Mouse (Mus musculus): ENCODE results near the gene Ttc9b. TPM values are rescaled to one million over a fixed set of nuclear protein-coding genes. Genes with fewer than 3 reads are reported as not detected.
A peak's percentile ranks its signal among the peaks of the same experiment; 100 is the strongest.

Ttc9b gene
- polyA plus RNA-seq, 1 experiment from 2014 or later: 3.7 TPM

- peak overlapping the region; percentile 99 for H3K4me2 ChIP-seq (replicated peaks; ENCODE audit: low read depth, low read length)
- 57% methylated on average over 9 of the region's 9 CpGs for WGBS
Measured at GRCm38 (mm10) chr7:27673064-27673574, 19.4 kb downstream of the Ttc9b start.

GRCm38 (mm10) chr7:27673575-27674131 lies 19.9 kb downstream of the Ttc9b start:
- Histone ChIP-seq H3K4me3 (ENCODE audit: low read depth, low read length) (peak overlapping the region; percentile 95), H3K4me2 (replicated peaks; ENCODE audit: low read depth, low read length) (peak overlapping the region; percentile 99), H3K36me3 (ENCODE audit: control insufficient read depth, insufficient read depth, low read length) (no peaks in the 10 kb centered on the region), H3K4me1 (ENCODE audit: control insufficient read depth, insufficient read depth, low read length) (peaks cover 16% of the 10 kb centered on the region), H3K27me3 (ENCODE audit: control insufficient read depth, insufficient read depth, low read length) (no peaks in the 10 kb centered on the region), H3K9ac (replicated peaks; ENCODE audit: low read depth, low read length) (peak overlapping the region; percentile 91), H3K27ac (ENCODE audit: low read length) (no peak overlapping the region; the same call in 1 of the 2 replicates), H3K9me3 (ENCODE audit: control insufficient read depth, low read depth, low read length) (no peaks in the 10 kb centered on the region)
- WGBS: under 1% methylated on average over 50 of the region's 52 CpGs
- no peak for ATAC-seq (ENCODE audit: insufficient number of reproducible peaks, insufficient read depth, low FRiP score, low read depth)

More at GRCm38 (mm10) chr7:27673064-27673574, 19.4 kb downstream of the Ttc9b start:
- Histone ChIP-seq H3K4me1 (ENCODE audit: control insufficient read depth, insufficient read depth, low read length) (peaks cover 16% of the 10 kb centered on the region), H3K36me3 (ENCODE audit: control insufficient read depth, insufficient read depth, low read length) (no peaks in the 10 kb centered on the region; the same call in 1 of the 2 replicates), H3K27ac (ENCODE audit: low read length) (no peak overlapping the region), H3K4me3 (ENCODE audit: low read depth, low read length) (peak overlapping the region; percentile 95), H3K27me3 (ENCODE audit: control insufficient read depth, insufficient read depth, low read length) (no peaks in the 10 kb centered on the region), H3K9ac (replicated peaks; ENCODE audit: low read depth, low read length) (peak overlapping the region; percentile 91), H3K9me3 (ENCODE audit: control insufficient read depth, low read depth, low read length) (no peaks in the 10 kb centered on the region)
- ATAC-seq (ENCODE audit: insufficient number of reproducible peaks, insufficient read depth, low FRiP score, low read depth): no peak

DNA sequence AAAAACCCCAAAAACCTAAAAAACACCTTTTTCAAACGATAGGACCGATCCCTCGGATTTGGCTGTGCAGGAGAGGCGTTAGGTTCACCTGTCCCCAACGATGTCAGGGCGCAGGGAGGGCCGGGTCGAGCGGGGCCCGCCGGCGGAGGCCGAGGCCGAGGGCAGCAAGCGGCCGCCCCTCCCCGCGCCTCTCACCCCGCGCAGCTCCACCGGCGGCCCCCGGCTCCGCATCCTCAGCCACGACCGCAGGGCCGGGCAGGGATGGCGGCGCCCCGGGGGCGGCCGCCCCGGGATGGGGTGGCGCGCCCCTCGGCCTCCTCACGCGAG lies 20.4 kb downstream of the Ttc9b start:
- Histone ChIP-seq H3K36me3 (ENCODE audit: control insufficient read depth, insufficient read depth, low read length) (no peaks in the 10 kb centered on the region), H3K9me3 (ENCODE audit: control insufficient read depth, low read depth, low read length) (no peaks in the 10 kb centered on the region), H3K27me3 (ENCODE audit: control insufficient read depth, insufficient read depth, low read length) (no peaks in the 10 kb centered on the region), H3K4me1 (ENCODE audit: control insufficient read depth, insufficient read depth, low read length) (peaks cover 16% of the 10 kb centered on the region), H3K4me2 (replicated peaks; ENCODE audit: low read depth, low read length) (peak overlapping the region; percentile 99), H3K9ac (replicated peaks; ENCODE audit: low read depth, low read length) (peak overlapping the region; percentile 91), H3K27ac (ENCODE audit: low read length) (peak overlapping the region; percentile 78), H3K4me3 (ENCODE audit: low read depth, low read length) (peak overlapping the region; percentile 95)
- ATAC-seq (ENCODE audit: insufficient number of reproducible peaks, insufficient read depth, low FRiP score, low read depth): peak; percentile 61
- WGBS: 1% methylated on average over 27 of the region's 38 CpGs

DNA sequence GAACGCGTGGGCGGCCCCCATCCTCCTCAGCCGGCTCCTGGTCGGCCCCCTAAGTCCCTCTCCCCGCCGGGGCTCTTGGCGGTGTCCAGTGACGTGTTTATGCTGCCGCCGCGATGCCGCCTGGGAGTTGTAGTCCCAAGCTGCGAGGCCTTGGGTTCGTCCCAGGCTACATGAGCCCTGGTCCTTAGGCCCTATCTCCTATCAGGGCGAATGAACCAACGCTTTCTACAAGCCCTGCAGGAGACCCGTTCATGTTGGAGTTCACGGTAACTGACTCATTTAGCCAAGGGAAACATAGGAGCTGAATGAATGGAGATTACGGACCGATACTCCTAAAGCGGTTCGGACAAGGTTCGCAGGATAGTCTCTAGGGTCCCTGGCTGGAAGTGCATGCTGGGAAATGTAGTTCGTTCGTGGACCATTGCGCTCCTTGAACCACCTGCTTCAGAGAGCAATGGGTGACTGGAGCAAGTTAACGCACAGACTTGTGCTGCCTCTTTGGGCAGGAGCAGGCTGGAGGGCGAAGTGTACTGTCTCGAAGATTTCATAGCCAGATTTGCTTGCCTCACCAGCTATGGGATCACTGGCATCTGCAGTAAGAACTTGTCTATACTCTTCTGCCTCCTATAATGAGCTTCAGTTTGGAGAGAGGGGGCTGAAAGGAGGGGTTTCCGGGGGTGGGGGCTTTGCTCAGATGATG lies 21.0 kb downstream of the Ttc9b start, which contains the start of gene Map3k10:
TSS of gene Map3k10 (minus strand) at position 77 of the 700 bp plus-strand sequence.
- peak within 1 kb of the TSS; percentile 91 for H3K9ac ChIP-seq (replicated peaks; ENCODE audit: low read depth, low read length)
- H3K4me3 ChIP-seq (ENCODE audit: low read depth, low read length): peak within 1 kb of the TSS; percentile 95
- WGBS: under 1% methylated on average over 31 of the region's 31 CpGs
- no peaks in the 10 kb centered on the region for H3K36me3 ChIP-seq (ENCODE audit: control insufficient read depth, insufficient read depth, low read length)
- no peaks in the 10 kb centered on the region for H3K27me3 ChIP-seq (ENCODE audit: control insufficient read depth, insufficient read depth, low read length)
- H3K4me2 ChIP-seq (replicated peaks; ENCODE audit: low read depth, low read length): peak within 1 kb of the TSS; percentile 99
- H3K4me1 ChIP-seq (ENCODE audit: control insufficient read depth, insufficient read depth, low read length): peaks cover 16% of the 10 kb centered on the region
- peak; percentile 98 for ATAC-seq (ENCODE audit: insufficient number of reproducible peaks, insufficient read depth, low FRiP score, low read depth)
- H3K27ac ChIP-seq (ENCODE audit: low read length): peak within 1 kb of the TSS; percentile 78
- no peaks in the 10 kb centered on the region for H3K9me3 ChIP-seq (ENCODE audit: control insufficient read depth, low read depth, low read length)

GRCm38 (mm10) chr7:27675222-27675612 lies 21.5 kb downstream of the Ttc9b start:
- no peaks in the 10 kb centered on the region for H3K36me3 ChIP-seq (ENCODE audit: control insufficient read depth, insufficient read depth, low read length)
- H3K9ac ChIP-seq (replicated peaks; ENCODE audit: low read depth, low read length): no peak overlapping the region
- no peaks in the 10 kb centered on the region for H3K9me3 ChIP-seq (ENCODE audit: control insufficient read depth, low read depth, low read length)
- WGBS: 31% methylated on average over 14 of the region's 14 CpGs
- no peak for ATAC-seq (ENCODE audit: insufficient number of reproducible peaks, insufficient read depth, low FRiP score, low read depth)
- peak overlapping the region; percentile 95; the same call in 1 of the 2 replicates for H3K4me3 ChIP-seq (ENCODE audit: low read depth, low read length)
- peaks cover 16% of the 10 kb centered on the region for H3K4me1 ChIP-seq (ENCODE audit: control insufficient read depth, insufficient read depth, low read length)
- H3K27me3 ChIP-seq (ENCODE audit: control insufficient read depth, insufficient read depth, low read length): no peaks in the 10 kb centered on the region
- H3K27ac ChIP-seq (ENCODE audit: low read length): no peak overlapping the region
- H3K4me2 ChIP-seq (replicated peaks; ENCODE audit: low read depth, low read length): peak overlapping the region; percentile 99

DNA sequence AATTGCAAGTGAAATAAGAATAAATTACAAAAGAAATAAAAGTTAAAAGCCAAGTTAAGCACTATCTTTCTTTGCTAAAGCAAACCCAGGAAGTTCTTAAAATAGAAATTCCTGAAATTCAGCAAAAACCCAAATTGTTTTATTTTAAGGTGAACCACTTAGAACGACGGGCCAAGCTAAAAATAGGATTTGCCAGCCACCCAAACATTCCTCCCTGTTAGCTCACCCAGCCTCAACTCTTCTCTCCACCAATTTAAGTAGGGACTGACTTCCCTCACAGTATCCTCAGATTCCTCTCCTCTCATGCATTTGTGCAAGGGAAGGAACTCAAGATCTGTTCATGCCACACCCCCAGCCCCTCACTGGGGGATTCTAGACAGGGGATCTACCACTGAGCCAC lies 29.5 kb downstream of the Ttc9b start:
- 56% methylated on average over 2 of the region's 2 CpGs for WGBS
- H3K4me1 ChIP-seq (ENCODE audit: control insufficient read depth, insufficient read depth, low read length): no peaks in the 10 kb centered on the region; the same call in 1 of the 2 replicates
- H3K27ac ChIP-seq (ENCODE audit: low read length): no peak overlapping the region
- H3K36me3 ChIP-seq (ENCODE audit: control insufficient read depth, insufficient read depth, low read length): no peaks in the 10 kb centered on the region
- H3K27me3 ChIP-seq (ENCODE audit: control insufficient read depth, insufficient read depth, low read length): no peaks in the 10 kb centered on the region
- no peaks in the 10 kb centered on the region for H3K9me3 ChIP-seq (ENCODE audit: control insufficient read depth, low read depth, low read length)
- H3K4me2 ChIP-seq (replicated peaks; ENCODE audit: low read depth, low read length): no peak overlapping the region
- no peak overlapping the region for H3K9ac ChIP-seq (replicated peaks; ENCODE audit: low read depth, low read length)
- H3K4me3 ChIP-seq (ENCODE audit: low read depth, low read length): no peak overlapping the region
- ATAC-seq (ENCODE audit: insufficient number of reproducible peaks, insufficient read depth, low FRiP score, low read depth): no peak

GRCm38 (mm10) chr7:27685220-27685619 lies 31.5 kb downstream of the Ttc9b start:
- H3K27ac ChIP-seq (ENCODE audit: low read length): no peak overlapping the region
- 36% methylated on average over 5 of the region's 5 CpGs for WGBS
- H3K36me3 ChIP-seq (ENCODE audit: control insufficient read depth, insufficient read depth, low read length): no peaks in the 10 kb centered on the region
- H3K4me3 ChIP-seq (ENCODE audit: low read depth, low read length): no peak overlapping the region
- no peak for ATAC-seq (ENCODE audit: insufficient number of reproducible peaks, insufficient read depth, low FRiP score, low read depth)
- H3K4me1 ChIP-seq (ENCODE audit: control insufficient read depth, insufficient read depth, low read length): no peaks in the 10 kb centered on the region; the same call in 1 of the 2 replicates
- no peaks in the 10 kb centered on the region for H3K9me3 ChIP-seq (ENCODE audit: control insufficient read depth, low read depth, low read length)
- no peaks in the 10 kb centered on the region for H3K27me3 ChIP-seq (ENCODE audit: control insufficient read depth, insufficient read depth, low read length)
- no peak overlapping the region for H3K4me2 ChIP-seq (replicated peaks; ENCODE audit: low read depth, low read length)
- no peak overlapping the region for H3K9ac ChIP-seq (replicated peaks; ENCODE audit: low read depth, low read length)

- no peak overlapping the region for H3K4me2 ChIP-seq (replicated peaks; ENCODE audit: low read depth, low read length)
- no peak overlapping the region for H3K27ac ChIP-seq (ENCODE audit: low read length)
- H3K36me3 ChIP-seq (ENCODE audit: control insufficient read depth, insufficient read depth, low read length): no peaks in the 10 kb centered on the region
- no peaks in the 10 kb centered on the region; the same call in 1 of the 2 replicates for H3K4me1 ChIP-seq (ENCODE audit: control insufficient read depth, insufficient read depth, low read length)
- no peak overlapping the region for H3K9ac ChIP-seq (replicated peaks; ENCODE audit: low read depth, low read length)
- H3K9me3 ChIP-seq (ENCODE audit: control insufficient read depth, low read depth, low read length): no peaks in the 10 kb centered on the region
- 2% methylated on average over 6 of the region's 6 CpGs for WGBS
- no peak overlapping the region for H3K4me3 ChIP-seq (ENCODE audit: low read depth, low read length)
- ATAC-seq (ENCODE audit: insufficient number of reproducible peaks, insufficient read depth, low FRiP score, low read depth): no peak
- H3K27me3 ChIP-seq (ENCODE audit: control insufficient read depth, insufficient read depth, low read length): no peaks in the 10 kb centered on the region
Measured at GRCm38 (mm10) chr7:27685681-27686080, 32.0 kb downstream of the Ttc9b start.

Measured in stomach, embryonic 14.5 days (tissue).